Mouse (Mus musculus): ENCODE results near the gene Dusp23.

Dusp23 gene

DNA sequence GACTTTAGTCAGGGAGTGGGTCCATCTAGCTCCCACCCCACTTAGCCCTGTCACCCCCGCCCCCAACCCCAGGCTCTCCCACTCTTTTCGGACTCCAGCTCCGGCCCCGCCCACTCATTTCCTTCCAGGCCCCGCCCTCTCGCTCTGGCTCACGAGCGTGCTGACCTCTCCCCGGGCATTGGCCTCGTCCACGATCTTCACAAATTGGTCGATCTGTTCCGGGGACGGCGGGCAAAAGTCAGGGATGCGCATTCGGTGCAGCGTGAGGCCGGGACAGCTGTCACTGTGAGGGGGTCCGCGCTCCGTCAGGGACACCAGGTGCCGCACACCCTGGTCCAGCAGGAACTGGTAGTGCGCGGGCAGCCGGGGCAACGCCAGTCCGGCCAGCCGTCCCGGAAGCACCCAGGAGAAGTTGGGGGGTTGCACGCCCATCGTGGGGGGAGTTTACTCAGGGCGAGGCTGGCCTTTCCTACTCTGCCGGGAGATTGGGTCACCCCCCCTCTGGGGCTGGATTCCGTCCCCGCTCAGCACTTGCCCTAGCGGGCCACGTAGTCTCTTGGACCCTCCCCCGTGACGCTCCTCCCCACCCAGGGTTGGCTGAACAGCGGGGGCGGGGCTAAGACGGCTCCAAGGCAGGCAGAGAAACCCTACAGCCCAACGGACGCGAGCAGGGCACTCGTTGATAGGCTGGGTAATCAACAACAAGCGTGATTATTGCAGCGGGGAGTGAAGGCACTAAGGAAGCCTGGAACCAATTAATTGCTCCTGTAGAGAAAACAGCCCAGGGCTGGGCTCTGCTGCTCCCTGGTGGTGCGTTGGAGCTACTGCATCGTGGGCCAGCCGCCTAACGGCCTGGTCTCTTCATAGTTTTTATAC, at the start of gene Dusp23:
Gene Dusp23, minus strand, starts transcription at position 512 of the 876 bp plus-strand sequence.
- peak; percentile 97 for DNase-seq

DNA sequence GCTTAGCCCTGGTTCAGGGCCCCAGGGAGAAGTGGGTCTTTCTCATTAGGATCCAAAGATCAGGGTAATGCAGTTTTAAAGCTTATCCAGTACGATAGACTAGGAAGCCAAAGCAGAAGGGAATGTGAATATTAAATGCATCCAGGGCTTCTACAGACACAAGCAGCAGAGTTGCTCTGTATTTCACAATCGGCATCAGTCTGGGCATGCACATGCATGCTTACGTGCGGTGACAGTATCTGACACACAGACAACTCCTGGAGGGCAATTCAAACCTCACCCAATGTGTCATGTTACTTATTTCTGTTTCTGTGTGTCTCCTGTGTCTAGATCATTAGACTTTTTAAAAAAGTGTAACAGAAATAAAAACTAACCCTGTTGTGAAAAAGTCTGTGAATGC, 48.0 kb upstream of the Dusp23 start:
- DNase-seq: no peak

DNA sequence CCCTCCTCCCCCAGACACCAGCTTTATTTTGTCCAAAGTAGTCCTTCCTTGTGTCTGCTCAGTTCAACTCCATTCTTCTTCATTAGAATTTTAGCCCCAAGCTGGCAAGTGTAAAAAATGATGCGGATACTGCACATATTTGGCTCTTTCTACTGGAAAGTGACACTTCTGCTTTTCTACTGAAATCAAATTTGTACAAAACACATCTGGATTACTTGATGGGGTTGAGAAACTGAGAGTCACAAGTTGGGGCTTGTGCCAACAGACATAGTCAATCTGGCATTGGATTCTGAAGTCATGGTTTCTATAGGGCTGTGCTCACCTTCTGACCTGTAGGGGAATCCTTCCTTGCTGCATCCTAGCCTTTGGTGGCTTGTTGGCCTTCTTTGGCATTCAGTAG, 38.0 kb upstream of the Dusp23 start:
- no peak for DNase-seq

DNA sequence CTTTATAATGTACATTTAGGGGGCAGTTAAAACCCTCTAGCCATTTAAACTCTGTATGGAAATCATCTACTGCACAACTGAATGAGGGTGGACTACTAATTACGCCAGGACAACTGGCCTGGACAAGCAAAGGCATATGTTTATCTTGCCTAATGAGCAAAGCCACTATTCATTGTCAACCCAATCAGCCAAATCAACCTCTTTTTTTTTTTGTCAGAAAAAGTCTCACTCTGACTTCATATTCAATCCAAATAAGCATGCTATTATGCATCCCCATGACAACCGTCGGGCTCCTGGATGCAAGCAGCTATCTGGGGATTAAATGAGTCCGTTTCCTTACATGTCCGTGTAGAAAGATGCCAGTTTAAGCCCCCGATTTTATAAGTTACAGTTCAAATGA, 34.8 kb upstream of the Dusp23 start:
- no peak for DNase-seq

DNA sequence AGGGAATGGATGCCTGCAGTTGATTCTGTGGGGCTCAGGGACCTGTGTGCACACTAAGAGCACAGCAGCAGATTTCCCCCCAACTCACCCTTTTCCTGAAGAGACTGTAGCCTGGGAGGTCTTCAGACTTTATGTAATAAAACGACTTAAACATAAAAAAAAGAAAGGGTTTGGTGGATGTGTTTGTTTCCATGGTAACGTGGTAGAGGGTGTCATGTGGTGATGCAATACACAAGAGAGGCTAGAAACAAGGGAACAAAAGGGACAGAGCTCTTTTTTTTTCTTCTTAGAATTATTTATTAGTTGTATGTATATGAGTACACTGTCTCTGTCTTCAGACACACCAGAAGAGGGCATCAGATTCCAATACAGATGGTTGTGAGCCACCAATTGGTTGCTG, 32.7 kb upstream of the Dusp23 start:
- no peak for DNase-seq

DNA sequence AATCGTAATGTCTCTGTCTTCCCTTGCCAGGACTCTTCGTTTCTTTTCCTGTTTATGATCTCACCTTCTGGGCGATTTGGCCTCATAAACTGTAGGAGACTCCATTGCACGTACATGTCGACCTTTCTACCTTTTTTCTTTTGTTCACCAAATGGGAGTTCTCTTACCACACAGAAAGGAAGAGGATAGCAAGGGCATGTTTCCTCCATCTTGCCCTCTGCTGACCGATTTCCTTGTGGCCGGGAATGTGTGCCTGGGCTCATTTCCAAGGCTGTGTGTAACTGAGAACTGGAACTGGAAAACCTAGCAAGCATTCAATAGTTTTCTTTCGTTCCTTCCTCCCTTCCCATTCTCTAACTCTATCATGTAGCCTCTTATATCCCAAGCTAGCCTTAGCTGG, 26.9 kb upstream of the Dusp23 start:
- no peak for DNase-seq

DNA sequence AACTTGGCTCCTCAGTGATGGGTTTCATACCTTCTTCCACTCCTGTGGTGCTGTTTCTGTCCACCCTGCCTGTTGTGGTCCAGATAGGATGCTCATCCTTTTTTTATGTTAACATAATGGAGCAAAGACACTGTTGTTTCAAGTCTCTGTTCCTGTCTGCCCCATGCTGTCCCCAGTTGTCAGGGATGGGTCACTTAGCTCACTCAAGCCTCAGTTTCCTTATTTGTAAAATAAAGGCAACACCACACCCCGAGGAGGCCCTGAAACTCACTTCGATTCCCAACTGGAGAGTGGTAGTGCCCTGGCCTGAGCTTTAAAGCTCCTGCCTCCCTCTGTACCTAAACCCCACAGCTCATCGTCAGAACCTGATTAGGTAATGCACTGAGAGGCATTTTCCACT, 24.5 kb upstream of the Dusp23 start:
- no peak for DNase-seq

DNA sequence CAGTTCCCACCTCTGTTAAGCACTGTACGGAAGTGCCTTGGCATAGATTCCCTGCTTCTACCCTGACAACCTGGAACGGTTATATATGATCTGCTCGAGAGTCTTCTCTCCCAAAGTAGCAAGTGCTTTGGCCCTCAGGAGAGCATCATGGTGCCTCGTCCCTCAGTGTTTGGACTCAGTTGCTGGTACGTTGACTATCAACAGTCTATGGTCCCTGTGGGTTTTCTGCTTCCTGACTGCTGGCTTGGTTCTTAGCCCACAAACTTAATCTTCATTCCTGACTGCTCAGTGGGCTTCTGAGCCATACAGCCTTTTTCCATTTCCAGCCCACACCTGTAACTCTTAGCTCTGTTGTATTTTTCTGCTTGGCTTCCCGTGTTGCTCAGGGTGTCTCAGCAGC, 21.1 kb upstream of the Dusp23 start:
- DNase-seq: no peak

DNA sequence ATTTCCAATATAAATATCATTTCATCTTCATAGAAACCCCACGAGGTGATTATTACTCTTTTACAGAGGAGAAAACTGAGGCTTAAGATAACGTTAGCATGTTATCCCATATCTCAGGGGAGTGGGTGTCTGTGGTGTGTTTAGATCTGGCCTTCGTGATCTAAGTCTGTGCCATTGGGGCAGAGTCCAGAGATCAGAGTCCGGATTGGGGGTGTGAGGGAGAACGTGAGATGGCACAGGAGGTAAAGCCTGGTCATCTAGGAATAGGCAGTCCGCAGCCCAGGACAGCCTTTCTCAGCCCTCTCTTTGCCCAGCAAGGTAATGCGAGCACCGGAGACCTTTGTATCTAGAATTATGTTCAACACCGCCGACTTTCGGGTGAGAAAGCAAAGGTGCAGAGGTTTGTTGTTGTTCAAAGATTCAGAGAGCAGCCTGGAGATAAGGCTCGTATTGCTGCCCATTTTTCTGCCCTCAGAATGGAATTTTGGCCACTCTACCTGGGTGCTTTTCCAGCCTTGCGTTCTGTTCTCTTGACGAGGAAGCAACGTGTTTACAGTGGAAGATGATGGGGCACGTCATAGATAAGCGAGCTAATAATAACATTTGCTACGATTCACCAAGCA, 19.4 kb upstream of the Dusp23 start:
- DNase-seq: no peak

DNA sequence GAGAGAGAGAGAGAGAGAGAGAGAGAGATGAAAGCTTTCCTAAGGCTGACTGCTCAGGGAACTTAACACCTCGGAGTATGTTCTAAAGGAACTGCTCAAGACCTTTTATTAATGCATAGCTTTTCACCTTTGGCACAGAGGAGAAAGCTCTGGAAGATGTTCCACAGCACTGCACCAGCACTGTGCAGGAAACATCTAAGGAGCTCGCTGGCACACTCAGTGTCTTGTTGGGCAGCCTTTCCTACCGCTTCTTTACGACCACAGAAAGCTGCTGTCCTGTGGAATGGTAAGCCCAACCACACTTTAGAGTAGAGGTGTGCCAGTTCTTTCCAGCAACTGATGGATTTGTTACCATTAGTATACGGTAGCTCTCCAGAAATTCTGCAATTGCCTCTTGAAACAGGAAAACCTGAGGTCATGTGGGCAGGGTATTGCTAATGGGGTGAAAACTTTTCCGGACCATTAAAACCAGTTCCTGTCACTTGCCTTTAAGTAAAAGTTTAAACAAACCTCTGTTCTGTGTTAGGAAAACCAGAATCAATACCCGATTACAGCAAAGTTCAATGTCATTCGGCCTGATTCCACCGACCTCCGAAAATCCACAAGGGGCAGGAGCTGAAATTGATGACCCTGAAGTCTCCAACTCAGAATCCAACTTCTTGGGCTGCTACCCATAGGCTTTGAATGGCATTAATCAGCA, 18.7 kb upstream of the Dusp23 start:
- no peak for DNase-seq

DNA sequence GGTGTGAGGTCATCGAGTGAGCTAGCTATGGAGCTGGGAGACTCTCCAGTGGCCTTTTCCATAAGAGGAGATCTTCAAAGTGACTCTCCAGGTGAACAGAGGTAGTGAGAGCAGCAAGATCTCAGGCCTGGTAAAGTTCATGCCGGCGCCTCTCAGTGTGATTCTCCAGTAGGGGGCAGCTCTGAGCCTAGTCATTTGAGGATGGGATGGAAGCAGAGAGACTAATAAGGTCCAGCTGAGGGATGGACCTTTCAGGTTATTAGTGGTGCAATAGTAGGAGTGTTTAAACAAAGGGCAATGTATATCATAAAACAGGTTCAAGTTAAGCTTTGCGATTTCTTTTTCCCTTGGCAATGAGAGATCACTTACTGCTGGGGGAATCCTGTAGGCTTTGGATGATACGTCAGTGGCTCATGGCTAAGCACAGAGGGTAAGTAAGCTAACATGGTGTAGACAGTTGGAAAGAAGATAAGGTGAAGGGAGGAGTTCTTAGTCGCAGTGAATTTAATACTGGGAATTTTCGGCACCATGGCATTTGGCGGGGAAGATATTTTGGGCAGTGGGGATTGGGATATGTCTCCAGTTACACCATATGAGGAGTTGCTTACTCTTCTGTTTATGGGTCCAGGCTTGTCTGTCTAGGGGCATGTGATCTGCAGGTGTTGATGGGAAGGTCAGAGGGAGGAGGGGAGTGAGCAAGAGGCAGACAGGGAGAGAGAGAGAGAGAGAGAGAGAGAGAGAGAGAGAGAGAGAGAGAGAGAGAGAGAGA, 17.9 kb upstream of the Dusp23 start:
- DNase-seq: peak; percentile 65

DNA sequence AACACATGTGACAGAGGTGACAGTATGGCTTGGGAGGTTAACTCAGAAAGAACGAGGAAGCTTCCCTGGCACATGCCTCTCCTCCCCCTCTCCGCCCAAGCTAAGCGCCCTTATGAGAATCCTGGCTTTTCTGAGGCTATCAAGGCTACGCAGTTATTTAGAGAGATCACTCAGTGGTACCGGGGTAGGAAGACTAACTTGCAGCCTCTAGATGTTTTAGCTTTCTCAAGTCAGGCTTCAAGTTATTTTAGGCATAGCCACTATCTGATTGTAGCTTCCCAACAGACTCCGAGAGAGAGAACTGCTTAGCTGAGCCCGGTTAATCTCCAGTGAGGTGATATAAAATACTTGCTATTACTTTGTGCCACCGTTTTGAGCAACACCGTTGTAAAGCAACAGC, 16.6 kb upstream of the Dusp23 start:
- DNase-seq: no peak

DNA sequence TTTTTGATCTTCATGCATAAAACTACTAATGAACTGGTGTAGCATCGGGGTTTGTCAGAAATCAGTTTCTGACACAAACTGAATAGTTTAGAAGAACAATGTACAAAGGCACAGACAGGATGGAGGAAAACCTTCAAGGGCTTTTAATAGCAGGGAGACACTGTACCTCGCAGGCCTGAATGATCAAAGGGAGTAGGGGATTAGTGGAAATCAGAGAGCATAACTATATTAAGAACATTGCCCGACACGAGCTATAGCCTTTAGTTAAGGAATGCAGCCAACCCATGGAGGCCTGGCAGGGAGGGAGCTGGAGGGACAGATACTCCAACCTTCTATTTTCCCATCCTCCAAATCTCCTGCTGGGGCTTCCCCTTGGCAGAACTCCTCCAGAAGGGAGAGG, 14.5 kb upstream of the Dusp23 start:
- no peak for DNase-seq

DNA sequence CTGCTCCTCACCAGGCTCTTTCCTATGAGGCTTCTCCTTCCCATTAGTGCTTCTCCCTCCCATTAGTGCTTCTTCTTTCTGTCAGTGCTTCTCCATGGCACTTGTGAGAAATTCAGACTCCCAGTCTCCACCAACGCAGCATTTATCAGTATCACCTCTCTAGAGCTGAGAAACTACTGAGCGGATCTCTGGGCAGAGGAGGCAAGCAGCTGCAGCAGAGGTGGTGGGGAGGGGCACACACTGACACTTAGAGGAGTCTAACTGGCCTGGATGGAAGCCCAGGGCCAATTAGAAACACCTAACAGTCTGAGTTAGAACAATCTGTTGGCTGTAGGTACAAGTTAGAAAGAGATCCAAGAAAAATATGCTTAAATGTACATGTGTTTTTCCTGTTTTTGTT, 6.0 kb upstream of the Dusp23 start:
- DNase-seq: no peak

DNA sequence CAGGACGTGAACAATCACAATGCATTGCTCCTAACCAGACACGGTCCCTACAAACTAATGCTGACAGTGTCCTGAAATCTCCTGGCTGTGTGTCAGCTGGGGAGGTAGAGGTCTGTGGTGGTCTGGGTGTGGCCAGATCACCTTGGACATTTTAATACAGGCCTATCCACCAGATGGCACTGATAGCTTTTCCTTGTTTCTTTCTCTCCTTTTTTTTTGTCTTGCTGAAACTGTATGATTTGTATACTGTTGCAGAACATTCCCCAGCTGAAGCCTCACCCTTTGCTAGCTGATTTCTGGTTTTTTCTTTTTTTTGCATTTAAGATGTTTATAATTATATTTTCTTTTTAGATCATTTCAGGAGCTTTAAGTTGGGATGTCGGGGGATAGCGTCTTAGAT, 5.0 kb upstream of the Dusp23 start:
- no peak for DNase-seq

DNA sequence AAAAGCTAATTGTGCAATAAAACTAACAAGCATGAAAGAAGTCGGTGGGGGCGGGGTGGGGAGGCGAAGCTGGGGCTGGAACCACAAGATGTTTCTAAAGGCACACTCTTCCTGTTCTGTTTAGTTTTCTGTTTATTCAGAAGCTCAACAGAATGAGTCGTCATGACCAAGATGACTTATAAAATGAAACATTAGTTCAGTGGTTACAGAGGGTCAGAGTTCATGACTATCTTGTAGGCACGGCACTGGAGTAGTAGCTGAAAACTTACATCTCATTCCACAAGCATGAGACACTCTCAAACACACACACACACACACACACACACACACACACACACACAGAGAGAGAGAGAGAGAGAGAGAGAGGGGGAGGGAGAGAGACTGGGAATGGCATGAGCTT, 3.5 kb upstream of the Dusp23 start:
- no peak for DNase-seq

DNA sequence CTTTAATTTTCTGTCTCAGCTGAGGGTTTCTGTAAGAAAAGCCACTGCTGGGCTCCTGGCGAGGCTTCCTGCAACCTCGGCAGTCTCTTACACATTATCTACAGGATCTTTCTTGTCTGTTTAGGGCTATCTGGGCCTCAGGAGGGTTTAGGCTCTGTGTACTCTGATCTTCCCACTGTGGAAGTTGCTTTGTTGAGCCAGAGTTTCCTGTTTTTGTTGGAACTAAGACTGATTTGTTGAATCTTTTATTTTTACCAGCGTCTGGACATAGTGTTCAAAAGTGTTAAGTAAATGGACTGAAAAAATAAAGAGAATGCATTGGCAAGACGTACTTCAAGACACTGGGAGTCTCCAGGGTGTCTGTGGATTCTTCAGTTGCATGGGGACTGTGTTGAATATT, 2.5 kb upstream of the Dusp23 start:
- DNase-seq: no peak

DNA sequence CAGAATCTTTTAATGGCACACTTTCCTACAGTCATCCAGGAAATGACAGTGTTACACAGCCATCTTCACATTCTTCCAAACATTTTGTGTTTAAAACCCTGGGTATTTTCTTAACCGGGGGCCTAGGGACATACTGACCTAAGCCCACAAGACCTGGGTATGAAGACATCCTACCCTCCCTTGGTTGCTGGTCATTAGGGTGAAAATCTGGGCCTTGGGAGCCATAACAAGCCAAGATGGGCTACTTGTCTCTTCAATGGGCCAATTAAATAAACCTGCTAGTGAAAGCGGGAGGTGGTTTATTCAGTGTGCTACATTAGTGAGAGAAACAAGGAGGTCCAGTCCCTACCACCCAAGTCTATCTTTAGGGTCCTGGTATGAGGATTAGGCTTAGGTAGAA, 1.4 kb upstream of the Dusp23 start:
- no peak for DNase-seq

DNA sequence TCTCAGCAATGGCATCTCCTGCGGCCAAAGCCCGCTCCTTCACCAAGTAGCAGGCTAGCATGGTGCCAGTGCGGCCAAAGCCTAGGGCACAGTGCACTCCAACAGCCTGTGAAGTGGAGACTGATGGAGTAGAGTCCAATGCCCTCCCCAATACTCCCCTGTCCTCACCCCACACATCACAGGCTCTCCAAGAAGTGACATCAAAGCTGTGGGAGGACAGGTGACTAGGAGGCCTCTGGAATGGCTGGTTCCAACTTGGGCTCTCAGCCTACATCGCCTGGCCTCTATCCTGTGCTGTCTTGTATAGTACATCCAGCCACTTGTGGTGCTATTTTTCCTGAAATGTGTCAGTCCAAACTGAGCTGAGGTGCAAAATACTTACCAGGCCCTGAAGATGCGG, 1.0 kb downstream of the Dusp23 start:
- DNase-seq: no peak

DNA sequence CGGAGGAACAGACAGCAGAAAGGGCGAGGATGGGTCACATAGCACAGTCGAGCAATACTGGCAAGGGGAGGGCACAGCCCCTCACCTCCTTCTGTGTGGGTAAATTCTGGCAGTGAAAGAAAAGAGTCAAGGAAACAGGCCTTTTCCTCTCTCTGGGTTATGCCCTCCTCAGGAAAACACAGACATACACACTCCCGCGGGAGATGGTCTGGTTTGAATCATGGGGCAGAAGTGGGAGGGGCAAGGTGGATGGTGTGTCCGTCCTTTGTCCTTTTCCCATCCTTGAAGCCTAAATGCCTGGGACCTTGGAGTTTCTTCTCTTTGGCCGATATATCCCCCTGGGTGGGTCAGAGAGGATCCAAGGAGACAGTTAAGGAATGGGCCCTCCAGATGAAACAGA, 2.9 kb downstream of the Dusp23 start:
- peak; percentile 64 for DNase-seq

DNA sequence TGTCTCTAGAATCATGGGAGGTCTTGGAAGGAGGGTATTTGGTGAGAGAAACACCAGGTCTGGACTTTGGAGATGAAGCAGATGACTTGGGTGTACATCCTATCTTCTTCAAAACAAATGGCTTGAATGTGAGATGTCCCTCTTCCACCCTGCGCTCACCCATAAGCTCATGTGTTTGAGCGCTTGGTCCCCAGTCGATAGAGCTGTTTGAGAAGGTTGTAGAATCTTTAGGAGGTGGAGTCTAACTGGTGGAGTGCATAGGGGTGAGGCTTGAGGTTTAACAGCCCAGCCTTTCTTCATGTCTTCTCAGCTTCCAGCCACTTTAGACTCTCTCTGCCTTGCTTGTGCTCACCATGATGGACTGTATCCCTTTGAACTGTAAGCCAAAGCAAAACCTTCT, 6.5 kb downstream of the Dusp23 start:
- no peak for DNase-seq

DNA sequence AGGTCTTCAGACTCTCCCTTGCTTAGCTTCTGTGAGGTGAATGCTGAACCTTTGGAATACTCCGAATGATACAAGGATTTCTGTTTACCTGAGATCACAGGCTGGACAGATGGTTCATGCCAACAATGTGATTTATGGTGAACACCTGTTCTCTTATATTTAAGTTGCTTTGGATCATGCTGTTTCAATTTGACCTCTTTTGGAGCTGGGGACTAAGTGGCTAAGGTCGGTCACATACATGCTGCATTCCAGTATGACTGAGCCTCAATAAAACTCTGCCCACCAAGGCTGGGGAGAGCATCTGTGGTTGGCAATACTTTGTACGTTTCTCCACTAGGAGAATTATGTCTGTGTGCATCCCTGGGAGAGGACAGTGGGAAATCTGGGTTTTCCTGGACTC, 8.7 kb downstream of the Dusp23 start:
- no peak for DNase-seq

DNA sequence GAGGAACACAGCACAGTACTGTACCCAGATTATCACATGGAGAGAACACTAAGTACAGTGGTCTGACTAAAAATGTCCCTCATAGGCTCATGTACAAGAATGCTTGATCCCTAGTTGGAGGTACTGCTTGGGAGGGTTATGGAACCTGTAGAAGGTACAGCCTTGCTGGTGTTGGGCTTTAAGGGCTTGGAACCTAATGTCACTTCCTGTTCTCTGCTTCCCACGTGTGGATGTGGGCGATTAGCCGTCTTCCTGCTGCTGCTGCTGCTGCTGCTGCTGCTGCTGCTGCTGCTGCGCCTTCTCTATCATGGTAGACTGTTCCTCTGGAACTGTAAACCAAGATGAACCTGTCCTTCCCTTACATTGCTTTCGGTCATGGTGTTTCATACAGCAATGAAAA, 9.2 kb downstream of the Dusp23 start:
- no peak for DNase-seq

Measured in embryo, embryonic 11 days (tissue).